Mouse (Mus musculus): ENCODE data around the gene Odf3. TPM values are rescaled to one million over a fixed set of nuclear protein-coding genes. Genes with fewer than 3 reads are reported as not detected.

Odf3 gene
- polyA plus RNA-seq, 1 experiment from 2014 or later = not detected

GRCm38 (mm10) chr7:140894031-140894430 is 46.4 kb downstream of the Odf3 start:
- WGBS = 90% methylated on average over 7 of the region's 7 CpGs
- Histone ChIP-seq H3K27me3 (ENCODE audit: control insufficient read depth, insufficient read depth, low read length) (no peaks in the 10 kb centered on the region), H3K4me1 (ENCODE audit: control insufficient read depth, insufficient read depth, low read length) (peaks cover under 1% of the 10 kb centered on the region; the same call in 1 of the 2 replicates), H3K36me3 (ENCODE audit: control insufficient read depth, insufficient read depth) (peaks cover 46% of the 10 kb centered on the region), H3K4me2 (ENCODE audit: low read depth, low read length) (no peak overlapping the region), H3K4me3 (ENCODE audit: low read length) (no peak overlapping the region), H3K9ac (ENCODE audit: low read length) (no peak overlapping the region), H3K27ac (ENCODE audit: low read length) (no peak overlapping the region), H3K9me3 (replicated peaks; ENCODE audit: control insufficient read depth, low read length) (no peaks in the 10 kb centered on the region)
- ATAC-seq (replicated peaks; ENCODE audit: extremely low read depth, insufficient read depth, low FRiP score) = no peak

GRCm38 (mm10) chr7:140894611-140895010 is 47.0 kb downstream of the Odf3 start:
- ATAC-seq (replicated peaks; ENCODE audit: extremely low read depth, insufficient read depth, low FRiP score) = no peak
- WGBS = 87% methylated on average over 3 of the region's 3 CpGs
- Histone ChIP-seq H3K36me3 (ENCODE audit: control insufficient read depth, insufficient read depth) (peaks cover 41% of the 10 kb centered on the region), H3K4me3 (ENCODE audit: low read length) (no peak overlapping the region), H3K9ac (ENCODE audit: low read length) (no peak overlapping the region), H3K27me3 (ENCODE audit: control insufficient read depth, insufficient read depth, low read length) (no peaks in the 10 kb centered on the region), H3K9me3 (replicated peaks; ENCODE audit: control insufficient read depth, low read length) (no peaks in the 10 kb centered on the region), H3K27ac (ENCODE audit: low read length) (no peak overlapping the region), H3K4me1 (ENCODE audit: control insufficient read depth, insufficient read depth, low read length) (peaks cover 5% of the 10 kb centered on the region; the same call in 1 of the 2 replicates), H3K4me2 (ENCODE audit: low read depth, low read length) (no peak overlapping the region)

- Histone ChIP-seq H3K9ac (ENCODE audit: low read length) (no peak overlapping the region), H3K4me2 (ENCODE audit: low read depth, low read length) (no peak overlapping the region), H3K36me3 (ENCODE audit: control insufficient read depth, insufficient read depth) (peaks cover 26% of the 10 kb centered on the region), H3K27ac (ENCODE audit: low read length) (no peak overlapping the region), H3K4me3 (ENCODE audit: low read length) (no peak overlapping the region), H3K9me3 (replicated peaks; ENCODE audit: control insufficient read depth, low read length) (no peaks in the 10 kb centered on the region), H3K27me3 (ENCODE audit: control insufficient read depth, insufficient read depth, low read length) (no peaks in the 10 kb centered on the region), H3K4me1 (ENCODE audit: control insufficient read depth, insufficient read depth, low read length) (peaks cover 13% of the 10 kb centered on the region)
- 84% methylated on average over 7 of the region's 7 CpGs for WGBS
- ATAC-seq (replicated peaks; ENCODE audit: extremely low read depth, insufficient read depth, low FRiP score) = no peak
These were observed 50.3 kb downstream of the Odf3 start for GRCm38 (mm10) chr7:140897863-140898262.

GRCm38 (mm10) chr7:140899121-140899520 is 51.5 kb downstream of the Odf3 start:
- Histone ChIP-seq H3K9ac (ENCODE audit: low read length) (peak overlapping the region; percentile 74), H3K27ac (ENCODE audit: low read length) (peak overlapping the region; percentile 87), H3K4me3 (ENCODE audit: low read length) (peak overlapping the region; percentile 49), H3K4me2 (ENCODE audit: low read depth, low read length) (peak overlapping the region; percentile 68), H3K36me3 (ENCODE audit: control insufficient read depth, insufficient read depth) (peaks cover 23% of the 10 kb centered on the region), H3K4me1 (ENCODE audit: control insufficient read depth, insufficient read depth, low read length) (peaks cover 13% of the 10 kb centered on the region), H3K9me3 (replicated peaks; ENCODE audit: control insufficient read depth, low read length) (no peaks in the 10 kb centered on the region), H3K27me3 (ENCODE audit: control insufficient read depth, insufficient read depth, low read length) (no peaks in the 10 kb centered on the region)
- no peak for ATAC-seq (replicated peaks; ENCODE audit: extremely low read depth, insufficient read depth, low FRiP score)
- WGBS = 74% methylated on average over 3 of the region's 3 CpGs

GRCm38 (mm10) chr7:140900220-140900619 is 52.6 kb downstream of the Odf3 start, which contains the start of gene Cox8b:
Gene Cox8b (minus strand): TSS chr7:140900446.
- Histone ChIP-seq H3K27ac (ENCODE audit: low read length) (peak within 1 kb of the TSS; percentile 87), H3K4me2 (ENCODE audit: low read depth, low read length) (peak within 1 kb of the TSS; percentile 68)

More at GRCm38 (mm10) chr7:140900220-140900619, 52.6 kb downstream of the Odf3 start, which contains the start of gene Cox8b:
- H3K36me3 ChIP-seq (ENCODE audit: control insufficient read depth, insufficient read depth) = peaks cover 17% of the 10 kb centered on the region
- peak within 1 kb of the TSS; percentile 49 for H3K4me3 ChIP-seq (ENCODE audit: low read length)
- no peaks in the 10 kb centered on the region for H3K9me3 ChIP-seq (replicated peaks; ENCODE audit: control insufficient read depth, low read length)
- ATAC-seq (replicated peaks; ENCODE audit: extremely low read depth, insufficient read depth, low FRiP score) = peak; percentile 82
- peak within 1 kb of the TSS; percentile 74 for H3K9ac ChIP-seq (ENCODE audit: low read length)
- WGBS = 27% methylated on average over 10 of the region's 10 CpGs
- peaks cover 13% of the 10 kb centered on the region for H3K4me1 ChIP-seq (ENCODE audit: control insufficient read depth, insufficient read depth, low read length)
- no peaks in the 10 kb centered on the region for H3K27me3 ChIP-seq (ENCODE audit: control insufficient read depth, insufficient read depth, low read length)

Other genes starting within 250 kb of the Odf3 start
- not detected in 2 replicates for gene Olfr46, start 246.5 kb upstream of the Odf3 start, polyA plus RNA-seq (2015; fragmentation: Nextera tagmentation; extraction: Ambion mirVana)
- not detected in 2 replicates for gene Olfr61, start 218.8 kb upstream of the Odf3 start, polyA plus RNA-seq (2015; fragmentation: Nextera tagmentation; extraction: Ambion mirVana)
- gene Olfr53, start 201.4 kb upstream of the Odf3 start, polyA plus RNA-seq (2015; fragmentation: Nextera tagmentation; extraction: Ambion mirVana) = not detected in 2 replicates
- not detected in 2 replicates for gene Olfr539, start 187.9 kb upstream of the Odf3 start, polyA plus RNA-seq (2015; fragmentation: Nextera tagmentation; extraction: Ambion mirVana)
- gene Olfr45, start 165.9 kb upstream of the Odf3 start, polyA plus RNA-seq (2015; fragmentation: Nextera tagmentation; extraction: Ambion mirVana) = not detected in 2 replicates
- not detected in 2 replicates for gene Olfr541, start 150.5 kb upstream of the Odf3 start, polyA plus RNA-seq (2015; fragmentation: Nextera tagmentation; extraction: Ambion mirVana)
- gene Cyp2e1, start 84.1 kb upstream of the Odf3 start, polyA plus RNA-seq (2015; fragmentation: Nextera tagmentation; extraction: Ambion mirVana) = not detected in 2 replicates
- gene Syce1, start 60.0 kb upstream of the Odf3 start, polyA plus RNA-seq (2015; fragmentation: Nextera tagmentation; extraction: Ambion mirVana) = 0.14 and 0.34 TPM in 2 replicates
- 0.74 and 0.93 TPM in 2 replicates for gene Zfp941, start 25.6 kb upstream of the Odf3 start, polyA plus RNA-seq (2015; fragmentation: Nextera tagmentation; extraction: Ambion mirVana)
- 1.0 and 1.1 TPM in 2 replicates for gene Urah, start 12.8 kb upstream of the Odf3 start, polyA plus RNA-seq (2015; fragmentation: Nextera tagmentation; extraction: Ambion mirVana)
- 0.62 and 0.84 TPM in 2 replicates for gene Scgb1c1, start 2.3 kb upstream of the Odf3 start, polyA plus RNA-seq (2015; fragmentation: Nextera tagmentation; extraction: Ambion mirVana)
- gene Gm45785, start 8.5 kb downstream of the Odf3 start, polyA plus RNA-seq (2015; fragmentation: Nextera tagmentation; extraction: Ambion mirVana) = not detected in 2 replicates
- 43.7 and 50.4 TPM in 2 replicates for gene Ric8a, start 9.2 kb downstream of the Odf3 start, polyA plus RNA-seq (2015; fragmentation: Nextera tagmentation; extraction: Ambion mirVana)
- 31.6 and 39.5 TPM in 2 replicates for gene Bet1l, start 9.8 kb downstream of the Odf3 start, polyA plus RNA-seq (2015; fragmentation: Nextera tagmentation; extraction: Ambion mirVana)
- 181 and 189 TPM in 2 replicates for gene Psmd13, start 34.2 kb downstream of the Odf3 start, polyA plus RNA-seq (2015; fragmentation: Nextera tagmentation; extraction: Ambion mirVana)
- 65.4 and 71.2 TPM in 2 replicates for gene Sirt3, start 34.5 kb downstream of the Odf3 start, polyA plus RNA-seq (2015; fragmentation: Nextera tagmentation; extraction: Ambion mirVana)
- gene Cox8b, start 52.6 kb downstream of the Odf3 start, polyA plus RNA-seq (2015; fragmentation: Nextera tagmentation; extraction: Ambion mirVana) = 467 and 515 TPM in 2 replicates
- gene Nlrp6, start 73.1 kb downstream of the Odf3 start, polyA plus RNA-seq (2015; fragmentation: Nextera tagmentation; extraction: Ambion mirVana) = 0.82 and 1.6 TPM in 2 replicates
- gene Pgghg, start 93.6 kb downstream of the Odf3 start, polyA plus RNA-seq (2015; fragmentation: Nextera tagmentation; extraction: Ambion mirVana) = 12.2 and 12.4 TPM in 2 replicates
- 1.3 and 1.6 TPM in 2 replicates for gene Ifitm5, start 102.5 kb downstream of the Odf3 start, polyA plus RNA-seq (2015; fragmentation: Nextera tagmentation; extraction: Ambion mirVana)
- 0.66 TPM in 1 of 2 replicates, not detected in the other for gene Gm45717, start 108.1 kb downstream of the Odf3 start, polyA plus RNA-seq (2015; fragmentation: Nextera tagmentation; extraction: Ambion mirVana)
- 525 and 571 TPM in 2 replicates for gene Ifitm2, start 108.2 kb downstream of the Odf3 start, polyA plus RNA-seq (2015; fragmentation: Nextera tagmentation; extraction: Ambion mirVana)
- gene Ifitm1, start 119.4 kb downstream of the Odf3 start, polyA plus RNA-seq (2015; fragmentation: Nextera tagmentation; extraction: Ambion mirVana) = 24.0 and 34.8 TPM in 2 replicates
- gene Ifitm3, start 163.0 kb downstream of the Odf3 start, polyA plus RNA-seq (2015; fragmentation: Nextera tagmentation; extraction: Ambion mirVana) = 157 and 218 TPM in 2 replicates
- 1.0 and 1.3 TPM in 2 replicates for gene Ifitm6, start 170.1 kb downstream of the Odf3 start, polyA plus RNA-seq (2015; fragmentation: Nextera tagmentation; extraction: Ambion mirVana)
- not detected in 2 replicates for gene Gm17387, start 181.3 kb downstream of the Odf3 start, polyA plus RNA-seq (2015; fragmentation: Nextera tagmentation; extraction: Ambion mirVana)
- gene B4galnt4, start 213.3 kb downstream of the Odf3 start, polyA plus RNA-seq (2015; fragmentation: Nextera tagmentation; extraction: Ambion mirVana) = 0.54 and 0.97 TPM in 2 replicates
- 4.1 and 5.2 TPM in 2 replicates for gene Pkp3, start 230.4 kb downstream of the Odf3 start, polyA plus RNA-seq (2015; fragmentation: Nextera tagmentation; extraction: Ambion mirVana)

Measured in heart, embryonic 16.5 days (tissue).